Mouse (Mus musculus): Measurements from ENCODE around the gene Gm16503. TPM values are rescaled to one million over a fixed set of nuclear protein-coding genes. Genes with fewer than 3 reads are reported as not detected.
"Not testable (repeated sequence)": the region's sequence is repeated elsewhere in the genome, so short reads cannot be mapped to it uniquely, and the experiment has no call there.

Gene Gm16503
- 0.73 and 0.83 TPM in 2 replicates for polyA plus RNA-seq (2015; fragmentation: Nextera tagmentation; extraction: Ambion mirVana)

DNA sequence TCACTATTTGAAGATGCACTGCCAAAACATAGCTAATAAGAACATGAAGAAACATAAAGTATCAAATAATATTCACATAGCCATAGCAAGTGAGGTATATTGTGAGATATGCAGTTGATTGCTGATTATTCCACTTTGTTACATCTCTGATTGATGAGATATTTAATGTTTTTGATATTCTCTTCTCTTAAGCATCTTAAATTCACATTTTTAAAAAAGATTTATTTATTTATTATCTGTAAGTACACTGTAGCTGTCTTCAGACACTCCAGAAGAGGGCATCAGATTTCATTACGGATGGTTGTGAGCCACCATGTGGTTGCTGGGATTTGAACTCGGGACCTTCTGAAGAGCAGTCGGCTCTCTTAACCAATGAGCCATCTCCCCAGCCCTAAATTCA, at the start of gene Gm16503:
Gm16503 (plus strand) TSS at position 301 of the 400 bp plus-strand sequence.
- H3K36me3 ChIP-seq, result not testable (repeated sequence)

DNA sequence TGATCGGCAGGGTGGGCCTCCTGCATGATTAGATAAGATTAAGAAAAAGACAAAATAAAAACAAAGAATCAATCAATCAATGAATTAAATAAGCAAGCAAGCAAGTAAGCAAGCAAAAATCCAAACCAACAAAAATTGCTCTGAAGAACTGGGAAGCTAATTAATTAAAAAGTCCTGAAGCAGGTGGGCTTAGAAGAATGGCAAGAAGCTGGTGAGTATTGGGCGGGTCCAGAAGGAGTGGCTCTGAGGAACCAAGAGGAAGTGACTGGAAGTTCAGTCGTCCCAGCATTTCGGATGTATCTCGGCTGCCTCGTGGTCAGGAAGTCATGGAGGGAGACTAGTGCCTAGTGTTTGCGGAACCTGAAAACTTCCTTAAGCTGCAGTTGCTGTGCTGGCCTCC, 47.9 kb upstream of the Gm16503 start, which contains the start of gene Zfp982:
Zfp982 (plus strand) TSS at position 301 of the 400 bp plus-strand sequence.
- 90% methylated on average over 7 of the region's 7 CpGs for WGBS

More for the DNA sequence above, at the start of gene Gm16503:
- H3K27ac ChIP-seq (replicated peaks); ATAC-seq (ENCODE audit: low FRiP score, low read depth); H3K4me3 ChIP-seq; H3K4me2 ChIP-seq; H3K9ac ChIP-seq; H3K27me3 ChIP-seq; H3K4me1 ChIP-seq (replicated peaks): not testable (repeated sequence)
- H3K9me3 ChIP-seq, result peaks cover 64% of the 10 kb centered on the region
- 89% methylated on average over 3 of the region's 3 CpGs for WGBS

DNA sequence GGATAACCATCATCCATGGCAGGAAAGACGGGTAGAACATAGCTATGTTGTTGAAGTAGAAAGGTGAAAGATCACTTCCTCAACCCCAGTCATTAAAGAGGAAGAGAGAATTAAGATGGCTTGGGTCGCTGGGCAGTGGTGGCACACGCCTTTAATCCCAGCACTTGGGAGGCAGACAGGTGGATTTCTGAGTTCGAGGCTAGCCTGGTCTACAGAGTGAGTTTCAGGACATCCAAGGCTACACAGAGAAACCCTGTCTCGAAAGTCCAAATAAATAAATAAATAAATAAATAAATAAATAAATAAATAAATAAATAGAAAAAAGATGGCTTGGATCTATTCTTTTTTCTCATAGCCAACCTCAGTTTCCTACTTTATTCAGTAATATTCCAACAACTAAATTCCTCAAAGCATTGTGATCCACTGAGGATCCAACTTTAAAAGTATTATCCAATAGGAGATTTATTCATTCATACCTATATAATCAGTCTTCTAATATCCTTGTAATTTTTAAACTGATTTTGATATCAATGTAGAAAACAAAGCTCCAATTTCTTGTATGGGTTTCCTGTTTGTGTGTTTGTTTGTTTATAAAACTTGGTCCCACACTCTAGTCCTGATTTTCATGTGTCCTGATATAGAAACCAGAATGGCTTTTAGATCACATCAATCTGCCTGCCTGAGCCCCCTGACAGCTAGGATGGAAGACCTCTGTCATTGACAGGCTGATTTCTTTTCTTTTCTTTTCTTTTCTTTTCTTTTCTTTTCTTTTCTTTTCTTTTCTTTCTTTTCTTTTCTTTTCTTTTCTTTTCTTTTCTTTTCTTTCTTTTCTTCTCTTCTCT, 41.0 kb upstream of the Gm16503 start:
- H3K36me3 ChIP-seq; H3K4me1 ChIP-seq (replicated peaks); H3K4me2 ChIP-seq; ATAC-seq (ENCODE audit: low FRiP score, low read depth); H3K27me3 ChIP-seq; H3K4me3 ChIP-seq; H3K9ac ChIP-seq; H3K27ac ChIP-seq (replicated peaks): not testable (repeated sequence)
- H3K9me3 ChIP-seq, result peaks cover 22% of the 10 kb centered on the region
- 88% methylated on average over 5 of the region's 5 CpGs for WGBS

More for the DNA sequence above, 47.9 kb upstream of the Gm16503 start, which contains the start of gene Zfp982:
- not testable (repeated sequence) for H3K4me1 ChIP-seq (replicated peaks); H3K36me3 ChIP-seq; H3K9ac ChIP-seq; H3K27ac ChIP-seq (replicated peaks); H3K27me3 ChIP-seq; H3K4me2 ChIP-seq; H3K4me3 ChIP-seq; ATAC-seq (ENCODE audit: low FRiP score, low read depth)
- H3K9me3 ChIP-seq, result peaks cover 54% of the 10 kb centered on the region

DNA sequence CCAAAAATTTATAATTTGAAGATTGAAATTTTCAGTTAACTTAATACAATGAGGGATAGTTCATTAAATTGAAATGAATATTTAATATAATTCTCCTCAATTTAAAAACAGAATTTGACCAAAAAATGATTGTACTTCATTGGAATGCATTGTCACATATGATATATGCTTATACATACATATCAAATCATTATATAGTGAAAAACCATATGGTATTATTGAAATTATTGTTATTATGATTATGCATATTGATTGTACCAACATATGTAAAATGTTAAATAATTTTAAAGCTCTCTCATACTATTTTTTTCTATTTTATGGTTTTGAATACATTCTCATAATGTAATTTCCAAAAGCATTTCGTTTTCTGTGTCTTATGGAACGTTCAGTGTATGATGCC, 30.8 kb upstream of the Gm16503 start:
- Histone ChIP-seq H3K27me3 (no peaks in the 10 kb centered on the region), H3K4me3 (no peak overlapping the region), H3K9me3 (peaks cover 33% of the 10 kb centered on the region), H3K36me3 (peaks cover 9% of the 10 kb centered on the region), H3K4me2 (no peak overlapping the region), H3K4me1 (replicated peaks) (no peaks in the 10 kb centered on the region), H3K9ac (no peak overlapping the region), H3K27ac (replicated peaks) (no peak overlapping the region)
- WGBS, result 87% methylated on average over 2 of the region's 2 CpGs
- ATAC-seq (ENCODE audit: low FRiP score, low read depth), result no peak

DNA sequence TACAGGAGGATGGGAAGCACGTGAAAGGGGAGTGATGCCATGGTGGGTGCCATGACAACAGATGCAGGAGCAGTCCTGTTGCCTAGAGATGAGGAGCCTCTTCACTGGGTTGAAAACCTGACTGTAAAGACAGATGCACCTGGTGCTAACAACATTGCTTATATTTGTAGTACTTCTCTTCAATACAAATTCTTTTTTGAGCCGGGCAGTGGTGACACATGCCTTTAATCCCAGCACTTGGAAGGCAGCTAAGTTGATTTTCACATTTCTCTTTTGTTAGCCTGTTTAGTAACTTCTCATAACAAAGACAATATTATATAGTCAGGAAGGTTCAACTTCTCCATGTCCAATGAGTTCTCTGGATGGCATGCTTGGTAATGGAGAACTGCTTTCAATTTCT, 21.0 kb upstream of the Gm16503 start:
- H3K9ac ChIP-seq, result no peak overlapping the region
- no peak for ATAC-seq (ENCODE audit: low FRiP score, low read depth)
- no peak overlapping the region for H3K27ac ChIP-seq (replicated peaks)
- H3K4me3 ChIP-seq, result no peak overlapping the region
- no peak overlapping the region for H3K4me2 ChIP-seq
- no peaks in the 10 kb centered on the region for H3K27me3 ChIP-seq
- WGBS, result 72% methylated on average over 2 of the region's 2 CpGs
- 0 out of 2 replicates have a peak, but pooled peaks cover 2% of the 10 kb centered on the region for H3K36me3 ChIP-seq
- H3K4me1 ChIP-seq (replicated peaks), result no peaks in the 10 kb centered on the region
- peaks cover 80% of the 10 kb centered on the region for H3K9me3 ChIP-seq

DNA sequence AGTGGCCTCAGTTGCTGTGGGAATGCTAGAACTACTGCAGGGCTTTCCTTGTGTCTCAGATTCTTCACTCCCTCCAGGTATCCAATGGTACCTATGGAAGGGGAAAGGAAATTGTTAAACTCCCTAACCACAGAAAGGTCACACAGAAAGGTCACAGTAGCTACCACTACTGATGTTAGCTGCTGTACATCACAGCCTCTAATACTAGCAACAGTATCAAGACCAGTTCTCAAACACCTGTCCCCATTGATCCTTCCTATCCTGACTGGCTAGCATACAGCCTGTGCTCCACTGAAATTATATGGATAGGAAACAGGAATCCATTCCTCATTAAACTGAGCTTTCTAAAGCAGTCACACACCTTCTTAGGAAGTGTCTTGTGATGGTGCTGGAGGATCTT, 19.9 kb upstream of the Gm16503 start:
- H3K4me2 ChIP-seq, result no peak overlapping the region

DNA sequence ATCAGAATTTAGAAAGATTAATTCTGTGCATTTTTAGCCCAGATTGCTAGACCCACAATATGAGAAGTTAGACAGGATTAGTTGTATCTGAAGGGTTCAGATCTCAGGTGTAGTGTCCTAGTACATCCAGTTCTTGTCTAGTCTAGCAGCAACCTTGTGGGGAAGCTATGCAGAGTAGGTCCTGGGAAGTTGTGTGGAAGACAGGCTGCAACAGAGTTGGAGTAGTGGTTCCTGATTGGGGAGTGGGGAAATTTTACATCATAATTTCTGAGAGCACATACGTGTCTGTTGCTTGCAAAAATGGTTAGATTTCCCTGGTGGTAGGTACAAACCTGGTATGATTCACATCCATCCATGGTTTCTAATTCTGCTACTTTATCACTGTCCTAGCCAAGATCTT, 14.9 kb upstream of the Gm16503 start:
- H3K27me3 ChIP-seq, result no peaks in the 10 kb centered on the region
- no peaks in the 10 kb centered on the region for H3K4me1 ChIP-seq (replicated peaks)
- 84% methylated on average over 1 of the region's 1 CpGs for WGBS
- no peak overlapping the region for H3K4me2 ChIP-seq
- H3K4me3 ChIP-seq, result no peak overlapping the region
- H3K27ac ChIP-seq (replicated peaks), result no peak overlapping the region
- peaks cover 71% of the 10 kb centered on the region for H3K9me3 ChIP-seq
- H3K9ac ChIP-seq, result no peak overlapping the region
- ATAC-seq (ENCODE audit: low FRiP score, low read depth), result no peak
- H3K36me3 ChIP-seq, result no peaks in the 10 kb centered on the region; the same call in 1 of the 2 replicates

More for the DNA sequence above, 19.9 kb upstream of the Gm16503 start:
- Histone ChIP-seq H3K27ac (replicated peaks) (no peak overlapping the region), H3K9ac (no peak overlapping the region), H3K4me1 (replicated peaks) (no peaks in the 10 kb centered on the region), H3K27me3 (no peaks in the 10 kb centered on the region), H3K4me3 (no peak overlapping the region), H3K36me3 (no peaks in the 10 kb centered on the region), H3K9me3 (peaks cover 80% of the 10 kb centered on the region)
- no peak for ATAC-seq (ENCODE audit: low FRiP score, low read depth)

DNA sequence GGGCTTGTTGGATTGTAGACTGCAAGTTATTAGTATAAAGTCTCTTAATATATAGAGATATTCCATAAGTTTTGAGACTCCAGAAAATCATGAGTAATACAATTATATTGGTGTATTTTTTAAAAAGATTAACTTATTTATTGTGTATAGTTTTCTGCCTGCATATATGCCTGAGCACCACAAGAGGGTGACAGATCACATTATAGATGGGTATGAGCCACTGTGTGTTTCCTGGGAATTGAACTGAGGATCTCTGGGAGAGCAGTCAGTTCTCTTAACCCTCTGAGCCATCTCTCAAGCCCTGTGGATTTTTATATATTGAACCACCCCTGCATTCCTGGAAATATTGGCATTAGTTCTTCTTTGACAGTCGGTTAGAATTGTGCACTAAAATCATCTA, 9.7 kb upstream of the Gm16503 start:
- H3K9me3 ChIP-seq, result peaks cover 69% of the 10 kb centered on the region
- H3K4me3 ChIP-seq, result no peak overlapping the region
- no peaks in the 10 kb centered on the region for H3K4me1 ChIP-seq (replicated peaks)
- WGBS, result 91% methylated on average over 1 of the region's 1 CpGs
- no peaks in the 10 kb centered on the region; the same call in 1 of the 2 replicates for H3K36me3 ChIP-seq
- H3K27me3 ChIP-seq, result no peaks in the 10 kb centered on the region
- no peak overlapping the region for H3K9ac ChIP-seq
- H3K27ac ChIP-seq (replicated peaks), result no peak overlapping the region
- ATAC-seq (ENCODE audit: low FRiP score, low read depth), result no peak
- H3K4me2 ChIP-seq, result no peak overlapping the region

DNA sequence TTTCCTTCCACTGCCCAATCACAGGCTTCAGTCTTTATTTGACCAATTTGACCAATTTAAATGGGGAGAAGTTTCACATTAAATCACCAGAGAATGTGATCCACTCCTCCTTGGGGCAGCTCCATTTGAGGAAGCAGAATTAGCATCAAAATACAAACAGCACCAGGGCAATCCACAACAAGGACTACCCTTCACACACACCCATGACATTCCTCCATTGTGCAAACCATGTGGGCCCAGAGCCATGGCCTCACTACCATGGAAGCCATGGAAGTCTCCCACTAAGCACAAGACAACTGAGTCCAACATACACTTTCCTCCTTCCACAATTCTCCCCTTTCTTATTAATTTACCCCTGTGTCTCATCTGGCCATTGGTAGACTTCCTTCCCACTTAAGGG, 4.1 kb upstream of the Gm16503 start:
- not testable (repeated sequence) for H3K9ac ChIP-seq; H3K27me3 ChIP-seq; H3K4me3 ChIP-seq; ATAC-seq (ENCODE audit: low FRiP score, low read depth); H3K4me1 ChIP-seq (replicated peaks); H3K4me2 ChIP-seq; H3K27ac ChIP-seq (replicated peaks); H3K36me3 ChIP-seq
- peaks cover 66% of the 10 kb centered on the region for H3K9me3 ChIP-seq

DNA sequence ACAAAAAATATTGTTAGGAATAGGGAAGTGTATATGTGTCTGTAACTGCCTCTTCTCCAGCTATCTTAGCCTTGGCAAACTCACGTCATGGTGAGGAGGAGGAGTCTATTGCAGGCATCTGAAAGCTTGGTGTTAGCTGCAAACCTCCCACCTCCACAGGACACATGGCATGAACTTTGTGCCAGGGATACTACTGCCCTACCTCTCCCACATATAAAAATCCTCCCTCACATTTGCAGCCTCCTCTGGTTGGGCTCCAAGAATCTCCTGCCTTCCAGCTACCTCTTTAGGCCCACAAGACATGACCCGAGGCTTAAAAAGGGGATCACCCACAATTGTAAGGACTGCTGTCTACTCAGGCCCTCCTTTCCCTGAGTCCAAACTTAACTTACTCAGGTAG, 2.3 kb upstream of the Gm16503 start:
- no peaks in the 10 kb centered on the region for H3K27me3 ChIP-seq
- H3K27ac ChIP-seq (replicated peaks), result no peak overlapping the region
- H3K4me1 ChIP-seq (replicated peaks), result no peaks in the 10 kb centered on the region
- ATAC-seq (ENCODE audit: low FRiP score, low read depth), result no peak
- 84% methylated on average over 2 of the region's 2 CpGs for WGBS
- no peak overlapping the region for H3K9ac ChIP-seq
- no peak overlapping the region for H3K4me3 ChIP-seq
- H3K9me3 ChIP-seq, result peaks cover 62% of the 10 kb centered on the region
- H3K36me3 ChIP-seq, result no peaks in the 10 kb centered on the region
- no peak overlapping the region for H3K4me2 ChIP-seq

DNA sequence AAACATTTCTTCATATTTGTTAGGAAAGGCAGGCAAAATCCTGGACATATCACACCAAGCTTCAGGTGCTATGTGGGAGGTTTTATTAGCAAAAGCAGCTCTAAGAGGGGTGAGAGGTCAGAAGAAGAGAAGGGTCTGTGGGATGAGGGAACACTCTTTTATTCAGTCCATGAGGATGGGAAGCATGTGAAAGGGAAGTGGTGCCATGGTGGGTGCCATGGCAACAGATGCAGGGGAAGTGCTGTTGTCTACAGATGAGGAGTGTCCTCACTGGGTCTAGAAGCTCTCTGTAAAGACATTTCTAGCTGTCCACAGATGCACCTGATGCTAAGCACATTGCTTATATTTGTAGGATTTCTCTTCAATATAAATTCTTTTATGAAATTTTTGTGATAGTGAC, 1.1 kb downstream of the Gm16503 start:
- Histone ChIP-seq H3K27me3 (no peaks in the 10 kb centered on the region), H3K36me3 (no peaks in the 10 kb centered on the region), H3K9me3 (peaks cover 52% of the 10 kb centered on the region), H3K27ac (replicated peaks) (no peak overlapping the region), H3K4me2 (no peak overlapping the region), H3K4me3 (no peak overlapping the region), H3K9ac (no peak overlapping the region), H3K4me1 (replicated peaks) (no peaks in the 10 kb centered on the region)
- no peak for ATAC-seq (ENCODE audit: low FRiP score, low read depth)

DNA sequence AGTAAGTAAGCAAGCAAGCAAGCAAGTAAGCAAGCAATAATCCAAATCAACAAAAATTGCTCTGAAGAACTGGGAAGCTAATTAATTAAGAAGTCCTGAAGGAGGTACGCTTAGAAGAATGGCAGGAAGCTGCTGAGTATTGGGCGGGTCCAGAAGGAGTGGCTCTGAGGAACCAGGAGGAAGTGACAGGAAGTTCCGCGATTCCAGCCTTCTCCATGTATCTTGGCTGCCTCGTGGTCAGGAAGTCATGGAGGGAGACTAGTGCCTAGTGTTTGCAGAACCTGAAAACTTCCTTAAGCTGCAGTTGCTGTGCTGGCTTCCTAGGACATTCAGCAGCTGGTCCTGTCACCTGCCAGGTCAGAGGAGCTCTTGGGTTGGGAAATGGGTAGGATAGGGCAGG, 13.1 kb downstream of the Gm16503 start, which contains the start of gene Zfp985:
Zfp985 (plus strand) TSS at position 207 of the 400 bp plus-strand sequence.
- peaks cover 12% of the 10 kb centered on the region for H3K9me3 ChIP-seq
- H3K4me3 ChIP-seq; H3K27ac ChIP-seq (replicated peaks); H3K4me1 ChIP-seq (replicated peaks); ATAC-seq (ENCODE audit: low FRiP score, low read depth); H3K9ac ChIP-seq; H3K36me3 ChIP-seq; H3K4me2 ChIP-seq; H3K27me3 ChIP-seq: not testable (repeated sequence)
- 79% methylated on average over 5 of the region's 5 CpGs for WGBS

All from hindbrain, embryonic 15.5 days (tissue).